ENCODE assay signal across 22 mouse cellular contexts in the genomic region with DNA sequence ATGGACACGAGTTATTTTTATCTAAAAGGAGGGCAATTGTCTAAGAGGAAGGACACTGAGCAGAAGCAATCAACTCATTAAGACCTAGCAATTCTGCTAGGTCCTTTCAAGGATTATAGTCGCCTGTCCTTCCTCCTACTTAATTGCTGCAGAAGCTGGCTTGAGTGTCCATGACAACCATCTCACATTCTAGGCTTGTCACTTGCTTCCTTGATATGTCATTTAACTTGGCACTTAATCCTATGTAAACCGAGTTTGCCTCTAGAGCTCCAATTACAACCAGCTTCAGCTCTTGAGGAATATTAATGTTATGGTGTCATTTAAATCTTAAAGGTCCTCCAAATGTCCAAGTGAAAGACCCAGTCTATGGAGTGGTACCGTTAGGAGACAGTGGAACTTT. TPM values are rescaled to one million over a fixed set of nuclear protein-coding genes. Genes with fewer than 3 reads are reported as not detected.
"Had no signal": no experiment of that assay in that cellular context is flagged by ENCODE, and none has a peak within 500 bp of the region (broad histone marks: within the 10 kb centered on the region; RNA-seq: fewer than 3 reads in every experiment).

No protein-coding gene starts in this region.

- DNase-seq: liver, postnatal 0 days; lung, adult 2 months; lung, postnatal 14 days; lung, postnatal 36 days; right cerebral cortex, postnatal 14 days; thymus, adult 2 months; thymus, postnatal 25 days; thymus, postnatal 4 days had no signal

- H3K9ac ChIP-seq: liver, embryonic 15.5 days; liver, postnatal 0 days; lung, embryonic 15.5 days; midbrain, embryonic 12.5 days; midbrain, embryonic 15.5 days; neural tube, embryonic 12.5 days; stomach, embryonic 15.5 days had no signal

- H3K36me3 ChIP-seq: liver, embryonic 15.5 days; lung, embryonic 15.5 days; midbrain, embryonic 12.5 days; midbrain, embryonic 15.5 days; neural tube, embryonic 12.5 days; stomach, embryonic 15.5 days had no signal

- H3K4me2 ChIP-seq: liver, embryonic 15.5 days; lung, embryonic 15.5 days; midbrain, embryonic 12.5 days; midbrain, embryonic 15.5 days; neural tube, embryonic 12.5 days; stomach, embryonic 15.5 days had no signal

- H3K4me1 ChIP-seq: liver, embryonic 15.5 days; lung, embryonic 15.5 days; neural tube, embryonic 12.5 days; stomach, embryonic 15.5 days had no signal

- H3K27ac ChIP-seq: liver, embryonic 15.5 days; lung, embryonic 15.5 days; macrophage; midbrain, embryonic 12.5 days; midbrain, embryonic 15.5 days; neural tube, embryonic 12.5 days; stomach, embryonic 15.5 days; stomach, postnatal 0 days had no signal

- ATAC-seq: liver, postnatal 0 days; lung, postnatal 0 days; midbrain, embryonic 15.5 days had no signal

- H3K4me3 ChIP-seq: liver, embryonic 15.5 days; lung, embryonic 15.5 days; megakaryocyte, embryonic 14.5 days; midbrain, embryonic 12.5 days; midbrain, embryonic 15.5 days; neural tube, embryonic 12.5 days; stomach, embryonic 15.5 days had no signal

- H3K27me3 ChIP-seq: liver, embryonic 15.5 days; lung, embryonic 15.5 days; midbrain, embryonic 12.5 days; midbrain, embryonic 15.5 days; neural tube, embryonic 12.5 days; stomach, embryonic 15.5 days had no signal

- H3K9me3 ChIP-seq: liver, embryonic 15.5 days; lung, embryonic 15.5 days; megakaryocyte, embryonic 14.5 days; midbrain, embryonic 12.5 days; midbrain, embryonic 15.5 days; neural tube, embryonic 12.5 days; stomach, embryonic 15.5 days had no signal

RNA-seq across cellular contexts. Expression of gene Gm17359, which starts 22.3 kb away (rescaled TPM):
- polyA plus RNA-seq: lung, adult 2 months; lung, embryonic 15.5 days; lung, postnatal 0 days; macrophage; midbrain, embryonic 12.5 days; midbrain, embryonic 15.5 days; midbrain, postnatal 0 days; neural tube, embryonic 14.5 days; spleen, adult 2 months; stomach, embryonic 15.5 days; stomach, postnatal 0 days; urinary bladder, adult 2 months had no signal
